Mouse (Mus musculus) neural tube, embryonic 15.5 days (tissue): ENCODE measurements around the gene Prickle2. TPM values are rescaled to one million over a fixed set of nuclear protein-coding genes. Genes with fewer than 3 reads are reported as not detected.

Experiments
- ATAC-seq: fragments of 200-750 bp; cut with Nextera tagmentation; 2 replicates; pipeline ENCODE4 v1.8.0; 2017; ENCODE audit warnings: mild to moderate bottlenecking, moderate TSS enrichment, moderate library complexity; ENCODE audit not compliant: low FRiP score
- H3K27ac ChIP-seq: fragments of 300-500 bp; sonication (generic); replicated peaks from 2 replicates; pipeline ENCODE4 v1.5.1; 2015; ENCODE audit warnings: mild to moderate bottlenecking, inconsistent platforms
- H3K27me3 ChIP-seq: fragments of 300-500 bp; sonication (generic); replicated peaks from 2 replicates; pipeline ENCODE4 v1.6.1; 2015; ENCODE audit warnings: inconsistent platforms
- H3K36me3 ChIP-seq: fragments of 300-500 bp; sonication (generic); 2 replicates; pipeline ENCODE4 v1.6.1; 2015; ENCODE audit warnings: inconsistent platforms
- H3K4me1 ChIP-seq: fragments of 300-500 bp; sonication (generic); 2 replicates; pipeline ENCODE4 v1.6.1; 2015; ENCODE audit warnings: inconsistent platforms
- H3K4me2 ChIP-seq: fragments of 300-500 bp; sonication (generic); 2 replicates; pipeline ENCODE4 v1.6.1; 2015; ENCODE audit warnings: inconsistent platforms, mild to moderate bottlenecking, moderate library complexity
- H3K4me3 ChIP-seq: fragments of 300-500 bp; sonication (generic); replicated peaks from 2 replicates; pipeline ENCODE4 v1.5.1; 2015; ENCODE audit warnings: mild to moderate bottlenecking, inconsistent platforms
- H3K9ac ChIP-seq: fragments of 300-500 bp; sonication (generic); replicated peaks from 2 replicates; pipeline ENCODE4 v1.6.1; 2015; ENCODE audit warnings: mild to moderate bottlenecking, inconsistent platforms
- H3K9me3 ChIP-seq: fragments of 300-500 bp; sonication (generic); replicated peaks from 2 replicates; pipeline ENCODE4 v1.6.1; 2016; ENCODE audit warnings: inconsistent platforms
- WGBS: fragments of 180-500 bp; shearing (Covaris S2); methylation state at CpG from one replicate; pipeline ENCODE4 v1.1.7; 2015; ENCODE audit warnings: mixed read lengths; 5-methylcytosine and 5-hydroxymethylcytosine counted together
- polyA plus RNA-seq: library from polyadenylated mRNA; unstranded; fragments of >200 nt; fragmentation: Nextera tagmentation; extraction: Ambion mirVana; gene quantifications from 2 replicates; pipeline ENCODE4 v1.2.1, GENCODE M21; 2015

The Prickle2 gene
- polyA plus RNA-seq, 1 experiment from 2014 or later = 17.0 TPM

DNA sequence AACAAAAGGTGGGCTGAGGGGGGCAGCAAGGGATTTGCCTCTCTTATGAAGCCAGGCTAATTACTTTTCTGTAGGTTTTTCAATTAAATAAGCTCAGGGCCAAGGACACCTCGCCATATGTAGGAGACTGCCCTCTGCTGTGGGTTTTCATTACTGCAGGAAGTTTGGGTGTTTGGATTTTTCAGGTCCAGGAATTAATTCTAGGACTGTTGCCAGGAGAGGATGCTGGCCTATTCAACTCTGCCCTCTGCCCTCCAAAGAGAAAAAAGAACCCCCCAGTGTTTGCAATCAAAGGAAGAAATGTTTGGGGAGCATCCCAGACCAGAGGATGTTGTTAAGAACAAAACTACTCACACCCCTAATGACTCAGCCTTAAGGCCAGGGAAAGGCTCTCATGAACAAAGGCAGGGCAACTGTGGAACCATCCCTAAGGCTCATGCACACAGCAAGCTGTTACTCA lies 40.4 kb downstream of the Prickle2 start:
- H3K36me3 ChIP-seq = no peaks in the 10 kb centered on the region
- H3K4me1 ChIP-seq = peaks cover 41% of the 10 kb centered on the region
- peak overlapping the region; percentile 69 for H3K27ac ChIP-seq
- H3K9ac ChIP-seq = no peak overlapping the region
- peak; percentile 33; the same call in 1 of the 2 replicates for ATAC-seq
- WGBS = 4% methylated on average over 1 of the region's 1 CpGs
- no peaks in the 10 kb centered on the region for H3K27me3 ChIP-seq
- H3K9me3 ChIP-seq = no peaks in the 10 kb centered on the region
- no peak overlapping the region for H3K4me2 ChIP-seq
- H3K4me3 ChIP-seq = no peak overlapping the region

DNA sequence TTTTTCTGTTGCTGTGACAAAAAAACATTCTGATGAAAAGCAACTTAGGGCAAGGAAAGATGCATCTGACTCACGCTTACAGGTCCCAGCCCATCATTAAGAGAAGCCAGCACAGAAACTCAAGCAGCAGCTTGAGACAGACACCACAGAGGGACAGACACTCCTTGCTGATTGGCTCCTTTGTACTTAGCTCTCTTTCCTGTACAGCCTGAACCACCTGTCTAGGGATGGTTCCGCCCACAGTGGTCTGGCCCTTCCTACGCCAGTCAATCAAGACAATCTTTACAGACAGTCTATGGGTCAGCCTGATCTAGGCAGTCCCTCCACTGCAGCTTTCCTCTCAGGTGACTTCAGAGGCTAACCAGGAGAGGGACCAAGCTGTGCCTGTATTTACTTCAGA lies 42.1 kb downstream of the Prickle2 start:
- no peak for ATAC-seq
- Histone ChIP-seq H3K9me3 (no peaks in the 10 kb centered on the region), H3K4me2 (no peak overlapping the region), H3K4me1 (peaks cover 44% of the 10 kb centered on the region), H3K9ac (no peak overlapping the region), H3K4me3 (no peak overlapping the region), H3K36me3 (no peaks in the 10 kb centered on the region), H3K27me3 (no peaks in the 10 kb centered on the region), H3K27ac (peak overlapping the region; percentile 69; the same call in 1 of the 2 replicates)
- WGBS = 76% methylated on average over 3 of the region's 3 CpGs

DNA sequence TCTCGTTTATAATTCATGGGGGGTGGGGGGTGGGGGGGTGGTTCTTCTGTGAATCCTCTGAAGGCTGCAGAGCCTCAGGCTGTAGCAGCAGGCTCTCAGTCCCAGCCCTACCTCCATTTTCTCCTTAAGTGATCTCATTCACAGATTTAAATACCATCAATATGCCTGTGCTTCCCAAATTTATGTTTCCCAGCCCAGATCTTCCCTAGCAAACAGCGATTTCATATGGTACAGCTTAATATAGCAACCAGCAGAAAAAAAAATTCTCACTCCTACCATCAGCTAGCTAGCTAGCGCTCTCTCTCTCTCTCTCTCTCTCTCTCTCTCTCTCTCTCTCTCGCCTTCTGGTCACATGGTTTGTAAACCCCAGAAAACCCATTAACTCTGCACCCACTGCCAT lies 42.5 kb downstream of the Prickle2 start:
- Histone ChIP-seq H3K36me3 (no peaks in the 10 kb centered on the region), H3K4me3 (no peak overlapping the region), H3K27me3 (no peaks in the 10 kb centered on the region), H3K9me3 (no peaks in the 10 kb centered on the region), H3K27ac (peak overlapping the region; percentile 69), H3K4me2 (0 out of 2 replicates have a peak overlapping the region, but pooled peaks have one; percentile 9), H3K4me1 (peaks cover 44% of the 10 kb centered on the region), H3K9ac (no peak overlapping the region)
- no peak for ATAC-seq
- 27% methylated on average over 4 of the region's 4 CpGs for WGBS

DNA sequence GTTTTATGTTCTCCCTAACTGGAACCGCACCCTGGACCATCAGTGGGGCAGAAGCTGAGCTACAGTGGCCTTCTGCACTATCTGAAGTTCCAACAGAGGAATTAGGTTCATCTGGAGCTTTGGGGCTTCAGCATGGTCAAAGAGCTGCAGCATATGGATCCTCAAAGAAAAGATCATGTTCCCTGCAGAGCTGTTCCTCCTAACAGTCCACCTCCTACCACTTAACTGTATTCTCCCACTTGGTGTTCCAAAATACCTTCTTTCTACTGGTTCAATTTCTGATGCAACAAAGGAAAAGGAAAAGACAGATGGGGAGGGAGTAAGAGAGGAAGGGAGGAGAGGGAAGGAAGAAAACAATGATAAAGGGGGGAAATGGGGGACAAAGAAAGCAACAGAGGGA lies 56.9 kb downstream of the Prickle2 start:
- H3K4me1 ChIP-seq = no peaks in the 10 kb centered on the region
- no peaks in the 10 kb centered on the region for H3K36me3 ChIP-seq
- H3K9me3 ChIP-seq = no peaks in the 10 kb centered on the region
- ATAC-seq = no peak
- WGBS = 58% methylated on average over 1 of the region's 1 CpGs
- no peak overlapping the region for H3K4me2 ChIP-seq
- no peak overlapping the region for H3K27ac ChIP-seq
- H3K4me3 ChIP-seq = no peak overlapping the region
- H3K27me3 ChIP-seq = no peaks in the 10 kb centered on the region
- no peak overlapping the region for H3K9ac ChIP-seq

DNA sequence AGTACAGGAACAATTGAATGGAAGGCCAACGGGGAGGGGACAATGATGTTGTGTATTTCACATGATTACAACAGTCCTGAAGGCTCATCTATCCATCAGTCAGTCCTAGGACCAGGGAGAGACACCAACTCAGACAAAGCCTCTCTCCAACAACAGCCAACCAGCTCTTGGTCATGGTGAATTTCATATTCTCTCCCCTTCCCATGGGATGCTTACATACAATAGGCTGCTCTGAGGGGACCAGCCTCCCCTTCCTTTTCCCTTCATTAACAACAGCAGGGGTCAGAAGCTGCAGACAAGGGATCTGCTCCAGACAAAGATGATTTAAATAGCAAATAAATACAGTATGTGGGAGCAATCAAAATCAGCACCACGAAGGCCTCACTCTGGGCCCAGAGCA lies 57.4 kb downstream of the Prickle2 start:
- 12% methylated on average over 2 of the region's 2 CpGs for WGBS

DNA sequence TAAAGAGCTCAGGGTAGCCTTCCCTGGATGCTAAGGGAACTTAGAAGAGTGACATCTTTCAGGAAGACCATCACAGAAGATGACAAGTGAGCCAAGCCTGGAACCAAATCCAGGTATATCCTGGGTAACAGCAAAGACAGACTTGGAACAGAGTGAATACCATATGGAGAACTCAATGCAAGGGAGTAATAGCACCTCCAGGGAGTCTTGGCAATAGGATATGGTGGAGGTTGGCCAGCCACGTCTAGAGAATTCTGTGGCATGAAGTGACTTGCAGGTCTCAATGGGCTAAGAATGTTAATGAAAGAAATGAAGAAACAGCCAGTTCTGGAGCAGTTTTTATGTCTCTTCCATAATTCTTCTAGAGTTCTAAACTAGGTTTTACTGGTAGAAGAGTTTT lies 63.0 kb downstream of the Prickle2 start:
- H3K27ac ChIP-seq = no peak overlapping the region
- no peak for ATAC-seq
- WGBS = 77% methylated on average over 1 of the region's 1 CpGs

More for the DNA sequence above, 57.4 kb downstream of the Prickle2 start:
- H3K4me1 ChIP-seq = no peaks in the 10 kb centered on the region
- no peak overlapping the region for H3K4me3 ChIP-seq
- no peaks in the 10 kb centered on the region for H3K9me3 ChIP-seq
- no peak overlapping the region for H3K27ac ChIP-seq
- no peaks in the 10 kb centered on the region for H3K27me3 ChIP-seq
- no peak overlapping the region for H3K4me2 ChIP-seq
- H3K36me3 ChIP-seq = no peaks in the 10 kb centered on the region
- H3K9ac ChIP-seq = no peak overlapping the region
- ATAC-seq = no peak

DNA sequence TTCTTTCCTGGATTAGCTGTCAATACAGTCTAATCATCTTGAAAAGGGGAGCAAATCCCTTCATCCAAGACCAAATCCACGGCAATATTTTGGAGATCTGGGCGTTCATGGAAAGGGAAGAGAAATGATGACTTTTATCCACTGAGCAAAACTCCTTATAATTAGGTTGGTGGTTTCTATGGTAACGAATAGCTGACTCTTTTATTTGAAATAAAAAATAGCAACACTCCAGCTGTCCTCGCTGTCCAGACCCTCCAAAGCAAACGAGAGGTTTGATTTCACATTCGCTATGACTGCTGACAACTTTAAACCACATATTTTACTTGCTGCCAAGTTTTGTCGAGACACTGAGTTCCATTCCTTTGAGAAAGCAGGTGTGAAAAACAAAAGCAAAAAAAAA lies 64.0 kb downstream of the Prickle2 start:
- Histone ChIP-seq H3K9ac (no peak overlapping the region), H3K4me3 (no peak overlapping the region), H3K9me3 (no peaks in the 10 kb centered on the region), H3K27me3 (no peaks in the 10 kb centered on the region), H3K4me2 (no peak overlapping the region), H3K36me3 (no peaks in the 10 kb centered on the region), H3K4me1 (no peaks in the 10 kb centered on the region), H3K27ac (no peak overlapping the region)
- WGBS = 67% methylated on average over 7 of the region's 7 CpGs
- ATAC-seq = no peak

More for the DNA sequence above, 63.0 kb downstream of the Prickle2 start:
- Histone ChIP-seq H3K27me3 (no peaks in the 10 kb centered on the region), H3K9me3 (no peaks in the 10 kb centered on the region), H3K4me3 (no peak overlapping the region), H3K36me3 (no peaks in the 10 kb centered on the region), H3K4me1 (no peaks in the 10 kb centered on the region), H3K4me2 (no peak overlapping the region), H3K9ac (no peak overlapping the region)

DNA sequence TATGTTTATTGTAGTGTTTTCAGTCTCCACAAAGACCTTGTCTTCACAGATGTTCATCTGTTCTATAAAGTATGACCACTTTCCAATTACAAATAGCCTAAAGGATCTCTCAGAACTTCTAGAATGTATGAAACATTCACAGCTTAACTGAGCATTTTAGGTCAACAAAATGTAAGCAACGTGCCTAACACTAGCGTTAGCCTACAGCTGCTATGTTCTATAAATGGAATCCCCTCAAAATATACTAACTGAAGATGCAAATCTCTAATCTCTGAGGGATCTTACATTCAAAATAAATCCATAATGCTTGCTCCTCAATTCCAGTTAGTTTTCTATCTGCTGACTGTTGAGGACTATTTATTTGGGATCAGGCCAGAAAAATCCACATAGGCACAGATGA lies 65.1 kb downstream of the Prickle2 start:
- no peaks in the 10 kb centered on the region for H3K4me1 ChIP-seq
- 90% methylated on average over 2 of the region's 2 CpGs for WGBS
- no peaks in the 10 kb centered on the region for H3K9me3 ChIP-seq
- no peak overlapping the region for H3K4me2 ChIP-seq
- no peaks in the 10 kb centered on the region for H3K36me3 ChIP-seq
- no peak overlapping the region for H3K4me3 ChIP-seq
- no peak overlapping the region for H3K9ac ChIP-seq
- ATAC-seq = no peak
- H3K27ac ChIP-seq = no peak overlapping the region
- no peaks in the 10 kb centered on the region for H3K27me3 ChIP-seq

DNA sequence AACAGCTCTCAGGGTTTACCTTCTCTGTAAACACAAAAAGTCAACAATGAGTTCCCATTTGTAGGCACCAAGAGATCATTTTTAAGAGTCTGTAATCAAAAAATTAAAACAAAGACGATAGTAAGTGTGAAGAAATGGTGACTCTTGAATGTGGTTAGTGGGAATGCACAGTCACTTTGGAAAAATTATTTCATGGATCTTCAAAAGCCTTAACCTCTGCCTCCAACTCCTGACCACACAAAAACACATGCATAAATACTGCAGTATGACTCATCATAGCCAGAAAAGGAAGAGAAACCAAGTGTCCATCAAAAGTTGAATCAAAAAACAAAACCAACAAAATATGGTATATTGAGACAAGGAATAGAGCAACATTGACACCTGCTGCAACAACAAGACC lies 69.5 kb downstream of the Prickle2 start:
- H3K9me3 ChIP-seq = no peaks in the 10 kb centered on the region
- H3K27me3 ChIP-seq = no peaks in the 10 kb centered on the region
- WGBS = 76% methylated on average over 1 of the region's 1 CpGs
- H3K36me3 ChIP-seq = no peaks in the 10 kb centered on the region
- H3K4me1 ChIP-seq = no peaks in the 10 kb centered on the region
- no peak overlapping the region for H3K4me3 ChIP-seq
- ATAC-seq = no peak
- no peak overlapping the region for H3K9ac ChIP-seq
- no peak overlapping the region for H3K4me2 ChIP-seq
- no peak overlapping the region for H3K27ac ChIP-seq

DNA sequence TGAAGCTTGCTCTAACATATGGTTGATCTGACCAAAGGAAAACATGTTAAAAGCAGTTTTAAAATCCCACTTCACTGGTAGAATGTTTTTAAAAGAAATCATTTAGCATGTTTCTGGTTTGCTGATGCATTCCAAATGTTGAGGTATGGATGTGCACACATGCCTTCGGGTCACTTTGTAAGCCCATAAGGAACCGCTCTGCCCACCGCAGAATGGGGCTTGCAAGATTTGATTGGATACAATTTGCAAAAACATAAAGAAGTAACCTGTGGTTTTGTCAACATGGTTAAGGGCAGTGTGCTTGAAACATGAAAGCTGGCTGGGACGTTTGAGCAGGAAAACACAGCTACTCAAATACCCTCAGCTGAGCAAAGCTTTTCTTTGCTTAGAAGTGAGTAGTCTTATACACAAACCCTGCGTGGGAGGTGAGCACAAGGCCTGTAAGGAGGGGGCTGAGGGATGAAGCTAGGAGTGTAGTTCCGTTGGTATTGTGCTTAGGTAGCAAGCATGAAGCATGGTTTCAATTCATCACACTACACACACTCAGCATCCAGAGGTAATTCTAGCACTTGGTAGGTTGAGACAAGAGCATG lies 71.0 kb downstream of the Prickle2 start:
- H3K9ac ChIP-seq = no peak overlapping the region
- H3K4me3 ChIP-seq = no peak overlapping the region
- 89% methylated on average over 6 of the region's 6 CpGs for WGBS
- H3K4me2 ChIP-seq = no peak overlapping the region
- no peaks in the 10 kb centered on the region for H3K9me3 ChIP-seq
- no peaks in the 10 kb centered on the region for H3K36me3 ChIP-seq
- H3K27ac ChIP-seq = no peak overlapping the region
- H3K4me1 ChIP-seq = no peaks in the 10 kb centered on the region
- no peaks in the 10 kb centered on the region for H3K27me3 ChIP-seq
- ATAC-seq = no peak

DNA sequence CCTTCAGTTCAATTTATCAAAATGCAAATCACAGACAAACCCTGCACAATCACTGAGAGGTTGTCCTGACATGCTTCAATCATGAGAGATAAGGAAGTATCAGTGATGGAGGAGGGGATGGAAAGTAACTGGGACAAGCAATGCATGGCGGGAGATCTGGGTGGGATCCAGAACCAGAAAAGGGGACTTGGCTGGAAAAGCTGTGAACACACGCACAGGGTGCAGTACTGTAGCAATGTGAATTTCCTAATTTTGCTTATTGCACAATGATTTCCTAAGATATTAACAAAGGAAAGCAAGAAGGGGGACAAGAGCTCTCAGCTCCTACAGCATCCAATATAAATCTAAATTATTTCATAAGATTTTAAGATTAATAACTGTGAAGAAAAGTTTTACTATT lies 75.0 kb downstream of the Prickle2 start:
- ATAC-seq = no peak
- Histone ChIP-seq H3K4me2 (no peak overlapping the region), H3K36me3 (no peaks in the 10 kb centered on the region), H3K27me3 (no peaks in the 10 kb centered on the region), H3K4me3 (no peak overlapping the region), H3K9ac (no peak overlapping the region), H3K9me3 (no peaks in the 10 kb centered on the region), H3K27ac (no peak overlapping the region), H3K4me1 (peaks cover 8% of the 10 kb centered on the region; the same call in 1 of the 2 replicates)
- 88% methylated on average over 2 of the region's 2 CpGs for WGBS

DNA sequence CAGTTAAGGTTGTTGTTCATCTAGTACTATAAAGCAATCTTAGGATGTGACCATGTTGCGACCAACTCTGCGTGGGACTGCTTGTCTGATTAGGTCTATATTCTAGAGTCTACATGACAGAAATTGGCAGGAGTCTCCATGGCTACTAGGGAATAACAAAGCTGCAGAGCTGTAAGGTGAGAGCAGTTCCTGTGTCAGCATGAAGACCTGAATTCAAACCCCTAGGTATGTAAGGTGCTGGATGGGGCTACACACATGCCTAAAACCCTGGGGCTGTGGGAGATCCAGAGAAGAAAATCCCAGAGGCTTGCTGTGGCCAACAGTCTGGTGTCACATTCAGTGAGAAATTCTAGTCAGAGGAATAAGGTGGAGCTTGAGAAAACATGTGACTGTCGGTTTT lies 78.2 kb downstream of the Prickle2 start:
- H3K27ac ChIP-seq = no peak overlapping the region
- H3K36me3 ChIP-seq = no peaks in the 10 kb centered on the region
- no peak for ATAC-seq
- no peak overlapping the region for H3K4me2 ChIP-seq
- WGBS = 84% methylated on average over 3 of the region's 3 CpGs
- H3K9me3 ChIP-seq = no peaks in the 10 kb centered on the region
- no peak overlapping the region for H3K4me3 ChIP-seq
- H3K4me1 ChIP-seq = peaks cover 20% of the 10 kb centered on the region
- H3K27me3 ChIP-seq = no peaks in the 10 kb centered on the region
- H3K9ac ChIP-seq = no peak overlapping the region
